Mouse (Mus musculus) stomach, embryonic 16.5 days (tissue): ENCODE measurements at regions not wholly inside any gene's neighbourhood (a gene's known extent, or its start where the extent isn't known, plus 50 kb on each side); places are given as distances from the start of the nearest gene placed in this dataset.

Source experiments
- ATAC-seq: fragments of 200-750 bp; cut with Nextera tagmentation; 2 replicates; pipeline ENCODE4 v1.8.0; 2017; ENCODE audit warnings: moderate number of reproducible peaks, moderate TSS enrichment; ENCODE audit not compliant: insufficient read depth, low FRiP score
- H3K27ac ChIP-seq: fragments of 300-500 bp; sonication (generic); 2 replicates; pipeline ENCODE4 v1.5.1; 2014; ENCODE audit warnings: low read length
- H3K27me3 ChIP-seq: fragments of 300-500 bp; sonication (generic); 2 replicates; pipeline ENCODE4 v1.6.1; 2014; ENCODE audit warnings: low read length, control low read depth, mixed read lengths; ENCODE audit not compliant: control insufficient read depth, insufficient read depth
- H3K36me3 ChIP-seq: fragments of 300-500 bp; sonication (generic); 2 replicates; pipeline ENCODE4 v1.6.1; 2014; ENCODE audit warnings: low read length; ENCODE audit not compliant: control insufficient read depth, insufficient read depth
- H3K4me1 ChIP-seq: fragments of 300-500 bp; sonication (generic); 2 replicates; pipeline ENCODE4 v1.6.1; 2014; ENCODE audit warnings: low read length, control low read depth, mixed read lengths; ENCODE audit not compliant: control insufficient read depth, insufficient read depth
- H3K4me2 ChIP-seq: fragments of 300-500 bp; sonication (generic); 2 replicates; pipeline ENCODE4 v1.6.1; 2014; ENCODE audit warnings: low read depth, low read length, mixed read lengths
- H3K4me3 ChIP-seq: fragments of 300-500 bp; sonication (generic); replicated peaks from 2 replicates; pipeline ENCODE4 v1.5.1; 2014; ENCODE audit warnings: mild to moderate bottlenecking, low read length
- H3K9ac ChIP-seq: fragments of 300-500 bp; sonication (generic); 2 replicates; pipeline ENCODE4 v1.6.1; 2014; ENCODE audit warnings: low read length
- H3K9me3 ChIP-seq: fragments of 300-500 bp; sonication (generic); replicated peaks from 2 replicates; pipeline ENCODE4 v1.6.1; 2016; ENCODE audit warnings: low read length, control low read depth; ENCODE audit not compliant: control insufficient read depth
- WGBS: fragments of 180-500 bp; shearing (Covaris S2); extraction: QIAGEN DNeasy Blood & Tissue Kit; methylation state at CpG from one replicate; pipeline ENCODE4 v1.1.7; 2014; 5-methylcytosine and 5-hydroxymethylcytosine counted together

DNA sequence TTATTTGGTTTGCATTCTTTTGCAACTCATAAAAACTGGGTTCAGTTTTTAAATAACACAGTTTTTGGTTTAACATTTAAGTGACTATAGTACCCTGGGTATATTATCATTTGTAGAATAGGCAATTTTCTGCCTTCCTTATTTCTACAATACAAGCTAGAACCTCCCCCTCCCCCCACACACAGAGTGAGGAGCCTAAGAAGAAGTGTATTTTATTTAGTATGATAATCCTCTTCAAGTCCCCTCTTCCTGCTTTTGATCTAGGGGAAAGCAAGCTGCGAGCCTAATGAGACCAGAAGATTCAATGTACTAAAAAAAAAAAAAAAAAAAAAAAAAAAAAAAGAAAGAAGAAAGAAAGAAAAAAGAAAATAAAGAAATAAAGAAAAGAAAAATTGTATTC lies 184.4 kb downstream of the Brms1l start:
- H3K4me3 ChIP-seq: no peak overlapping the region
- H3K9ac ChIP-seq: no peak overlapping the region
- WGBS: 16% methylated on average over 1 of the region's 1 CpGs
- no peak overlapping the region for H3K27ac ChIP-seq
- no peaks in the 10 kb centered on the region for H3K27me3 ChIP-seq
- H3K4me1 ChIP-seq: no peaks in the 10 kb centered on the region
- ATAC-seq: no peak
- H3K36me3 ChIP-seq: no peaks in the 10 kb centered on the region
- H3K9me3 ChIP-seq: no peaks in the 10 kb centered on the region
- H3K4me2 ChIP-seq: no peak overlapping the region

DNA sequence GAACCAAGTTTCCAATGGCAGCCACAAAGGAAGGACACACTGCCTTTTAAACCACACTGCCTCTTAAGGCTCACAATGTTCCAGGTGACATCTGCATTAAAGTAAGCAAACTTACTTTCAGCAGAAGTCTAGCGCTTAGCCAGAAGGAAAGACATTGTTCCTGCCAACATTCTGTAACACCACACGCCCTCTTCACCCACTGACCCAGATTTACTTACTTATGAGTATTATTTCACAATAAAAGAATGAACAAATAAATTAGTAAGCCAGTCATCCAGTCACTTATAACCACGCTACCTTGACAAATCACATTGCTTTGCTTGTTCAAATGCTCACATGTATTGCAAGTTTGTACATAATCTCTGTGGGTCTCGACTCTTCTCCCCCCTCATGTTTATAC lies 173.9 kb downstream of the Brms1l start:
- Histone ChIP-seq H3K4me2 (no peak overlapping the region), H3K4me1 (no peaks in the 10 kb centered on the region), H3K27ac (no peak overlapping the region), H3K27me3 (no peaks in the 10 kb centered on the region), H3K4me3 (no peak overlapping the region), H3K9me3 (no peaks in the 10 kb centered on the region), H3K36me3 (no peaks in the 10 kb centered on the region), H3K9ac (no peak overlapping the region)
- 52% methylated on average over 4 of the region's 4 CpGs for WGBS
- ATAC-seq: no peak

DNA sequence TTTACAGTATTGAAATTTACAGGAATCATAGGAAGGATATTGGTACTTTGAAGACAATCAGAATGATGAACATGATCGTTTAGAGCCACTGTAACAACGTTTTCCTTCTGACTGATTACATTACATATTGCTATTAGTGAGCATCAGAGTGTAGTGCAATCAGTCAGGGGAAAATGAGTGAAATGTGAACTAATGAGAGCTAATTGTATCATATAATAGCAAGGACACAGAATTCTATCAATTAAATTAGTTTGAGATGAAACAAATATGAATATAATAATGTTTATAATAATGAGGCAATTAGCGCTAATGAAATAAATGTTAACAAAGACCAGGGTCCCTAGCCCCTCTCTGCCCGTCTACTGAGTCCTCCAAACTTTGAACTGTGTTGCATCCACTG lies 169.7 kb downstream of the Brms1l start:
- 71% methylated on average over 4 of the region's 4 CpGs for WGBS
- no peak overlapping the region for H3K4me3 ChIP-seq
- no peaks in the 10 kb centered on the region for H3K4me1 ChIP-seq
- H3K27ac ChIP-seq: no peak overlapping the region
- H3K9ac ChIP-seq: no peak overlapping the region
- H3K9me3 ChIP-seq: no peaks in the 10 kb centered on the region
- ATAC-seq: no peak
- H3K27me3 ChIP-seq: no peaks in the 10 kb centered on the region
- H3K36me3 ChIP-seq: no peaks in the 10 kb centered on the region
- no peak overlapping the region for H3K4me2 ChIP-seq

DNA sequence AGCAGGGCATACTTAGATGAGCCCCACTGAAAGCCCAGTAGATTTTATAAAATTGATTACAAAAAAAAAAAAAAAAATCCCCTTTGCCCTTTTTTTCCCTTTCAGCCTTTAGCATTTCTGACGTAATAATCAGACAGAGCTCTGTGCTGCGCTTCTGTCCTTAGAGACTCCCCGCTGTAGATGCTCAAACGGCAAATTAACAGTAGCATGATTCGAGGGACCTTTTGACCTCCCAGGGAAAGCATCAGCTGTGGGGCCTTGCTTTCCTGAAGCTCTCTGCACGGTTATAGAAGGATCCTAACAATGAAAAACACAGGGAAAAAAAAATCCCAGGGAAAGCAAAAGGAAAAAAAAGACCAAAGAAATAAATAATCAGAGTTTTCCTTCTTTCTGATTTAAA lies 169.2 kb downstream of the Brms1l start:
- H3K36me3 ChIP-seq: no peaks in the 10 kb centered on the region
- H3K9ac ChIP-seq: no peak overlapping the region
- no peak overlapping the region for H3K4me3 ChIP-seq
- no peak overlapping the region for H3K4me2 ChIP-seq
- no peaks in the 10 kb centered on the region for H3K27me3 ChIP-seq
- ATAC-seq: no peak
- H3K4me1 ChIP-seq: no peaks in the 10 kb centered on the region
- 51% methylated on average over 6 of the region's 6 CpGs for WGBS
- no peaks in the 10 kb centered on the region for H3K9me3 ChIP-seq
- no peak overlapping the region for H3K27ac ChIP-seq

DNA sequence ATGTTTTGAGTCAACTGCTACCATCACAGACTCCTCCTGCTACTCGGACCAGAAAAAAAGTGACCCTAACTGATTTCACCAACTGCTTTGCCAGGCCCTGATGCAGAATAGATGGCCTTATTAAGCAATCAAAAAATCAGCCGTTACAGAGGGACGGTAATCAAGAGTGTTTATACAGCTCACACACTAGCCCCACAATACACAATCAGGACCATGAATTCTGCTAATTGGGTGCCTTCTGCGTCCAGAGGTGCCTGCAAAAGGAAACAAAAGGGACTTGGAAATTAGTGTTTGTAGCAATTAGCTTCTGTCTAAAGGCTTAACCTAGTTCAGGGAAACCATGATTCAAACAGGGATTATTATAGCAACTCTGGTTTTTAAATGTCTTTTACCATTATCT lies 168.4 kb downstream of the Brms1l start:
- H3K27me3 ChIP-seq: no peaks in the 10 kb centered on the region
- H3K36me3 ChIP-seq: no peaks in the 10 kb centered on the region
- WGBS: 48% methylated on average over 4 of the region's 4 CpGs
- no peaks in the 10 kb centered on the region for H3K4me1 ChIP-seq
- no peaks in the 10 kb centered on the region for H3K9me3 ChIP-seq
- no peak overlapping the region for H3K27ac ChIP-seq
- no peak overlapping the region for H3K4me3 ChIP-seq
- H3K9ac ChIP-seq: no peak overlapping the region
- ATAC-seq: no peak
- no peak overlapping the region for H3K4me2 ChIP-seq

DNA sequence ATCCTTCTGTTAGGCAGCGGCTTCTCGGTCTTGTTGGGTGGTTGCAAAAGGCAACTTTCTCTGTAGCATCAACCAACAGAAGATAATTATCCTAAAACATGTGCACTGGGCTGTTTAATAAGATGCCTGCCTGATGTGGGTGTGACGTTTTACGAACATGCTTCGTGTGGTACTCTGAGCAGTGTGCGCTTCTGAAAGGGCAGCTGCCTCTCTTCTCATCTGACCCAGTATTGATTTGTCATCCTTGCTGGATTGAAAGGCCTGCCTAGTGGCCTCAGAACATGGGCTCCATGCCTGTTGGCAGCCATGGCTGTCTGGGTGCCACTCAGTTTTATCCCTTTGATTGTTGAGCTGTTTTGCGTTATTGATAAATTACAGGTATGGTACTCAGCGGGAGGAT lies 167.4 kb downstream of the Brms1l start:
- ATAC-seq: no peak
- no peaks in the 10 kb centered on the region for H3K9me3 ChIP-seq
- H3K4me1 ChIP-seq: no peaks in the 10 kb centered on the region
- H3K27me3 ChIP-seq: no peaks in the 10 kb centered on the region
- no peaks in the 10 kb centered on the region for H3K36me3 ChIP-seq
- 84% methylated on average over 8 of the region's 8 CpGs for WGBS
- H3K9ac ChIP-seq: no peak overlapping the region
- H3K4me2 ChIP-seq: no peak overlapping the region
- no peak overlapping the region for H3K4me3 ChIP-seq
- H3K27ac ChIP-seq: no peak overlapping the region

DNA sequence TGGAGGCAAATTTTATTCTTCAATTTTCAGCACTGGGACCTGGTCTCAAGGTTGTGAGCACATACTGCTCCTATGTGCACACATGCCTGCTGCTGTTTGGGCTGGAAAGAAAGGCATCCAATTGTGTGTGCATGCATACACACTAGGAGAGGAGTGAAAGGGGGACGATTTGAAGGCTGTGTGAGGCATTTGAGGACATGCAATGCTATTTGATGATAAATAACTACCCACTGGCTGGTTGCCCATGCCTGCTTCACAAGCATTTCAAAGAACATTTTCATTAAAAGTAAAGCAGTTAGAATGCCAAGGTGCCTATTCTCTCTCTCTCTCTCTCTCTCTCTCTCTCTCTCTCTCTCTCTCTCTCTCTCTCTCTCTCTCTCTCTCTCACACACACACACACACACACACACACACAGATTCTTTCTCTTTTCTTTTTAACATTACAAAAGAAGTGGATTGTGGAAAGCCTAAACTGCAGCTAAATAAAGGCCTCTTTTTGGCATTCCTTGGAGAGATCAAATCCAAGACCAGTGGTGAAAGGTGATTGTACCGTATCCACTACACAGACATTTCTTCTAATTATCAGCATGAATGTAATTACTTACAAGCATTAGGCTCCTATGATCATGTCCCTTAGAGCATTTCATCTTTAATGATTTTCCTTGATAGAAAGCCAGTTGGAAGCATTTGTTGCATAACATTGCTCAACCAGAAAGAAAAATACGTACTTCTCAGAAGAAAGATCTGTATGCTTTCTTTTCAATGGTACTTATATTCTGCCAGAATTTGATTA lies 160.7 kb downstream of the Brms1l start:
- Histone ChIP-seq H3K27ac (no peak overlapping the region), H3K4me1 (no peaks in the 10 kb centered on the region), H3K36me3 (no peaks in the 10 kb centered on the region), H3K27me3 (no peaks in the 10 kb centered on the region), H3K9me3 (no peaks in the 10 kb centered on the region), H3K4me3 (no peak overlapping the region), H3K4me2 (no peak overlapping the region), H3K9ac (no peak overlapping the region)
- ATAC-seq: no peak
- 69% methylated on average over 3 of the region's 3 CpGs for WGBS

DNA sequence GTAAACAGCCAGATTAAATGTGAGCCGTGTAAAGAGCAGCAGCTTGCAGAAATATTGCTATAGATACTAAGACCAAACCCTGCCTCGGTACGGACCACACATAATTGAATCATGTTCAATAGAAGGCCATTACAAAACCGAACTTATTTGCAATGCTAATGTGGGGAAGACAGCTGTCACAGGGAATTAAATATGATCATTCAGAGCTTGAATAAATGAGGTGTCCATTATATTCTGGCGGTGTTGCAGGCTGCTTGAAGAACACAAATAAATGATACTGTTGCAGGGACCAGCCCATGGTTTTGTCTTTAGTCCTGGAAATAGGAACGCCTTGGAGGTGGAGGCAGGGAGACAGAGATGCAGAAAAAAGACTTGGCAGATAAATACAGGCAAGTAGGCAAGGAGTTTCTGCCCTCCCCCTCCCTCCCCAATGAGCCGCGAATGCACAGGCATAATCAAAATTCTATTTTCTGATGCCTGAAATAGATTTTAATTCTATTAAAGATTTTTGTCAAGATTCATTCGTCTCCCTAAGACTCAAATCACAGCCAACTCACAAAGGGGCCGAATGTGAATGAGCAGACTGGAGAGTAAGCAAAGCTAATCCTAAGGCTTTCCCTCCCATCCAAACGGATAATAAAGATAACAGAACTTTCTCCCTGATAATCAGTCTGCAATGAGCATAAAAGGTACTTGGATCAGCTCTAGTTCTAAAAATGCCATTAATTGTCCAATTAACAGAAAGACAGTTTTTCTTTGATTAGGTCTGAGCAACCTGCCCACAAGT lies 147.6 kb downstream of the Brms1l start:
- Histone ChIP-seq H3K9me3 (no peaks in the 10 kb centered on the region), H3K4me2 (no peak overlapping the region), H3K27ac (no peak overlapping the region), H3K4me3 (no peak overlapping the region), H3K36me3 (no peaks in the 10 kb centered on the region), H3K9ac (no peak overlapping the region), H3K27me3 (no peaks in the 10 kb centered on the region), H3K4me1 (no peaks in the 10 kb centered on the region)
- 68% methylated on average over 11 of the region's 11 CpGs for WGBS
- ATAC-seq: no peak

DNA sequence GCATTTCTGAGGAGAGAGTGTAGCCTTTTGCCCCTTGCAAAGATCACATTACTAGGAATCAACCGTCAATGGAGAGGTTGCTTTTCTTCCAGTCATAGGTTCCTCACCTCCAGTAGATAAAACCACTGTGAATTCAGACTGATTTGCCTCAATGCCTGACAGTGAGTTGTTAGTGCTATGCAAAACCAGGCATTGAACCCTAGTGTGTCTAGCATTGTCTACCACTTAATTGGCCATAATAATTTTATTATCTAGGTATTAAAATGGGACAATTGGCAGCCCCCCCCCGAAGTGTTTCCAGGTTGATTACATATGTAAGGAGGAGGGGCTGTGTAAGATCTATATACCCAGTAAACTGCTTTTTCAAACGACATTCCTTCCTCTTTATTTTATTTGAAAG lies 147.0 kb downstream of the Brms1l start:
- Histone ChIP-seq H3K4me1 (no peaks in the 10 kb centered on the region), H3K9ac (no peak overlapping the region), H3K9me3 (no peaks in the 10 kb centered on the region), H3K4me3 (no peak overlapping the region), H3K27me3 (no peaks in the 10 kb centered on the region), H3K36me3 (no peaks in the 10 kb centered on the region), H3K4me2 (no peak overlapping the region), H3K27ac (no peak overlapping the region)
- ATAC-seq: no peak
- 66% methylated on average over 3 of the region's 3 CpGs for WGBS
